Mouse (Mus musculus) thymus, adult 2 months (tissue): Measurements from ENCODE around the gene Plce1. TPM values are rescaled to one million over a fixed set of nuclear protein-coding genes. Genes with fewer than 3 reads are reported as not detected.

Source experiments
- DNase-seq: peaks from one replicate; pipeline ENCODE4 v3.0.0; 2021
- H3K27ac ChIP-seq: fragments of 200-500 bp; 2 replicates; pipeline ENCODE4 v1.5.1; 2012; ENCODE audit warnings: low read length, control low read depth; ENCODE audit not compliant: control insufficient read depth, insufficient read depth
- H3K27me3 ChIP-seq: fragments of 200-500 bp; 2 replicates; pipeline ENCODE4 v1.6.1; 2012; ENCODE audit warnings: mild to moderate bottlenecking, low read length, moderate library complexity, mixed read lengths; ENCODE audit not compliant: control insufficient read depth, insufficient read depth
- H3K36me3 ChIP-seq: fragments of 200-500 bp; 2 replicates; pipeline ENCODE4 v1.6.1; 2012; ENCODE audit warnings: mild to moderate bottlenecking, low read length, moderate library complexity; ENCODE audit not compliant: control insufficient read depth, insufficient read depth
- H3K4me1 ChIP-seq: fragments of 200-500 bp; replicated peaks from 2 replicates; pipeline ENCODE4 v1.6.1; 2012; ENCODE audit warnings: low read length; ENCODE audit not compliant: control insufficient read depth, insufficient read depth
- H3K4me3 ChIP-seq: fragments of 200-500 bp; 2 replicates; pipeline ENCODE4 v1.5.1; 2012; ENCODE audit warnings: mild to moderate bottlenecking, low read length, control low read depth, moderate library complexity; ENCODE audit not compliant: control insufficient read depth, insufficient read depth
- CTCF ChIP-seq: fragments of 200-500 bp; IDR thresholded peaks from 2 replicates; pipeline ENCODE4 v1.5.1; 2012; ENCODE audit warnings: mild to moderate bottlenecking, control low read depth, low read length, moderate library complexity, borderline replicate concordance; ENCODE audit not compliant: control insufficient read depth, poor library complexity, insufficient read depth; ENCODE audit errors: extremely low read depth
- POLR2A ChIP-seq: fragments of 200-500 bp; IDR thresholded peaks from 2 replicates; pipeline ENCODE4 v1.6.1; 2012; ENCODE audit warnings: mild to moderate bottlenecking, low read length, control low read depth, moderate library complexity; ENCODE audit not compliant: control insufficient read depth, poor library complexity, insufficient read depth; ENCODE audit errors: extremely low read depth
- WGBS: fragments of 180-500 bp; shearing (Covaris S2); methylation state at CpG from one replicate; pipeline ENCODE4 v1.1.7; 2018; 5-methylcytosine and 5-hydroxymethylcytosine counted together
- polyA plus RNA-seq: library from polyadenylated mRNA; depleted of rRNA; stranded (reverse); fragments of >200 nt; gene quantifications from 2 replicates; pipeline ENCODE4 v1.2.3, GENCODE M21; 2012

Gene Plce1
- polyA plus RNA-seq, 1 experiment: 1.2 TPM

DNA sequence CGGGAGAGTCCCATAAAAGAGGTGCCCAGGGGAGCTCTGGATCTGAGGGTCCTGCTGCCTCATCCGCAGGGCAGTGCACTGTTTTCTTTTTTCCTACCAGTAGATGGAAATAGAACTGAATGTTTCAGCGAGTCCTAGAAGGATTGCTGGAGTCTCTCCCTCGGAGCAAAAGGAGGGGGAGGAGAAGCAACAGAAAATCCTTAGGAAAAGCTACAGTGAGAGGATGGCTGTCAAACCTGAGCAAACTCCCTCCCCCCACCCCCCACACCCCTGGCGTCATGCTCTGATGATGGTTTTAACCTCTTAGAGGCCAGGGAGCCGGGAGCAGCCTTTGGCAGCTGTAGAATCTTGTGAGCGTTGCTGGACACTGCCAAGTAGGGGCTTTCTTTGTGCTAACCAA is 85.8 kb downstream of the Plce1 start:
- no peak overlapping the region for H3K27ac ChIP-seq
- no peak overlapping the region for H3K4me3 ChIP-seq
- no peaks in the 10 kb centered on the region for H3K27me3 ChIP-seq
- DNase-seq: no peak
- 51% methylated on average over 7 of the region's 7 CpGs for WGBS
- H3K36me3 ChIP-seq: no peaks in the 10 kb centered on the region
- TF ChIP-seq CTCF: no peak
- no peak for TF ChIP-seq POLR2A
- H3K4me1 ChIP-seq: no peaks in the 10 kb centered on the region

DNA sequence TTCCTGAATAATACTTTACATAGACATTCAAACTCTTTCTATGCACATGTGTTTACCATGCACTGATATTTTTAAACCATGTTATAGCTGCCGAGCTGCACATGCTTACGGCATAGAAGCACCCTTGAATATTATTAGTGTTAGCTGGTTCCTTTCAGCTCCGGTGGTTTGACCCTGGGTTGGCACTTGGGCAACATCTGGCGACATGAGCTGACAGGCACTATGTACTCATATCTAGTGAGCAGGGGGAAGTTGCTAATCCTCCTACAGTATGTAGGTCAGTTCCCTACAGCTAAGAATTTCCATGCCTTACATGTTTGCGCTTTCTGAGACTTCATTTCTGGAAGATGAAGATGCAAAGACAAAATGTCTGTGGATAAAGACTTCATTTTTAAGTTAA is 86.4 kb downstream of the Plce1 start:
- Histone ChIP-seq H3K4me1 (no peaks in the 10 kb centered on the region), H3K36me3 (no peaks in the 10 kb centered on the region), H3K4me3 (no peak overlapping the region), H3K27ac (no peak overlapping the region), H3K27me3 (no peaks in the 10 kb centered on the region)
- TF ChIP-seq POLR2A: no peak
- no peak for TF ChIP-seq CTCF
- DNase-seq: no peak
- WGBS: 60% methylated on average over 5 of the region's 5 CpGs

DNA sequence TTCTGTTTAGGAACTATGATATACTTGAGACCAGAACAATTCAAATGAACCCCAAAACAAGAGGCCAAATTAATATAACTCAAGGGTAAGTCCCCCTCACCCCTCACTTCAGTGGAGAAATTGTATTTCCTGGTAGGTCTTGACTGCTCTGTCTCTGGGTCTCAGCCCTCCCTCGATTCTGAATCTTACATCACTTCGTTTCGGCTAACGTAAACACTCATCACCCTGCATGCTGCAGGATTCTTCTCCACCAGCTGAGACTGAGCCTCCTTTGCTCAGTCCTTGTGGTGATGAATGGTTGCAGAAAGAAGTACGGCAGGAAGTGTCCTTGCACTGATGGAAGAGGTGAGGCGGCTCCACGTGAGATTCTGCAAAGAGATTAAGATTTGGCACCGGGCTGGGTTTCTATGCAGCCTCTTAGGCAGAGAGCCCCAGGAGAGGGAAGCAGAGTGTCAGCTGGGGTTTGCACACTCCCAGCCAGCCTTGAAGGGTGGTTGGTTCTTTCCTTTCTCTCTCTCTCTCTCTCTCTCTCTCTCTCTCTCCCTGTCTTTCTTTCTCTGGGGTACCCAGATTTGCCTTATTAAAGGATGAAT is 97.7 kb downstream of the Plce1 start:
- Histone ChIP-seq H3K27ac (no peak overlapping the region), H3K36me3 (no peaks in the 10 kb centered on the region), H3K27me3 (no peaks in the 10 kb centered on the region), H3K4me3 (no peak overlapping the region), H3K4me1 (no peaks in the 10 kb centered on the region)
- WGBS: 16% methylated on average over 8 of the region's 8 CpGs
- no peak for TF ChIP-seq POLR2A
- TF ChIP-seq CTCF: no peak
- DNase-seq: no peak

GRCm38 (mm10) chr19:38582861-38583260 is 102.0 kb downstream of the Plce1 start:
- Histone ChIP-seq H3K36me3 (no peaks in the 10 kb centered on the region), H3K27ac (no peak overlapping the region), H3K27me3 (no peaks in the 10 kb centered on the region), H3K4me1 (no peaks in the 10 kb centered on the region), H3K4me3 (no peak overlapping the region)
- no peak for TF ChIP-seq POLR2A
- TF ChIP-seq CTCF: no peak
- no peak for DNase-seq
- 96% methylated on average over 1 of the region's 1 CpGs for WGBS

GRCm38 (mm10) chr19:38587559-38587958 is 106.7 kb downstream of the Plce1 start:
- no peak for DNase-seq
- Histone ChIP-seq H3K36me3 (no peaks in the 10 kb centered on the region), H3K27me3 (no peaks in the 10 kb centered on the region), H3K27ac (no peak overlapping the region), H3K4me3 (no peak overlapping the region), H3K4me1 (no peaks in the 10 kb centered on the region)
- WGBS: 4% methylated on average over 5 of the region's 5 CpGs
- TF ChIP-seq CTCF: no peak
- TF ChIP-seq POLR2A: no peak

- 94% methylated on average over 5 of the region's 5 CpGs for WGBS
- TF ChIP-seq POLR2A (no peak), CTCF (no peak)
Observed at GRCm38 (mm10) chr19:38589466-38589865, 108.6 kb downstream of the Plce1 start.

DNA sequence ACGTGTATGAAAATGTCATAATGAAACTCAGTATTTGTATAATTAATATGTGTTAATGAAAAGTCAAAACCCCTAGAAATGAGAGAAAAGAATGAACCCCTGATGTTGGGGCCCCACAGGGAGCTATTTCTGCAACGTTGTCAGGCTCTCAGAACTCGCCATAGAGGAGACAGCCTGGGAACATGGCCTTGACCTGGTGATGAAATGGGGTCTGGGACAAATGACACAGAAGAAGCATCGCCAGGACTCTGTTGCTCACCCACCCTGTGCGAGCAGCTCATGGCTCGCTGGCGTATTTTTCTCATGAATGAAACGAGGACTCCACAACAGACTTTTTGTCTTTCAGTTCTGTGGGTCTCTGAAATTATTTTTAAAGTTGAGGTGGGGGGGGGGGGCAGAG is 109.0 kb downstream of the Plce1 start:
- no peaks in the 10 kb centered on the region for H3K4me1 ChIP-seq

More at GRCm38 (mm10) chr19:38589466-38589865, 108.6 kb downstream of the Plce1 start:
- Histone ChIP-seq H3K27ac (no peak overlapping the region), H3K4me3 (no peak overlapping the region), H3K4me1 (no peaks in the 10 kb centered on the region), H3K36me3 (no peaks in the 10 kb centered on the region), H3K27me3 (no peaks in the 10 kb centered on the region)
- DNase-seq: no peak

More for the DNA sequence above, 109.0 kb downstream of the Plce1 start:
- no peak for TF ChIP-seq POLR2A
- no peak for TF ChIP-seq CTCF
- WGBS: 95% methylated on average over 8 of the region's 8 CpGs
- Histone ChIP-seq H3K36me3 (no peaks in the 10 kb centered on the region), H3K4me3 (no peak overlapping the region), H3K27ac (no peak overlapping the region), H3K27me3 (no peaks in the 10 kb centered on the region)
- DNase-seq: no peak
